Mouse (Mus musculus): ENCODE results near the gene Ttc29.

Gene Ttc29

DNA sequence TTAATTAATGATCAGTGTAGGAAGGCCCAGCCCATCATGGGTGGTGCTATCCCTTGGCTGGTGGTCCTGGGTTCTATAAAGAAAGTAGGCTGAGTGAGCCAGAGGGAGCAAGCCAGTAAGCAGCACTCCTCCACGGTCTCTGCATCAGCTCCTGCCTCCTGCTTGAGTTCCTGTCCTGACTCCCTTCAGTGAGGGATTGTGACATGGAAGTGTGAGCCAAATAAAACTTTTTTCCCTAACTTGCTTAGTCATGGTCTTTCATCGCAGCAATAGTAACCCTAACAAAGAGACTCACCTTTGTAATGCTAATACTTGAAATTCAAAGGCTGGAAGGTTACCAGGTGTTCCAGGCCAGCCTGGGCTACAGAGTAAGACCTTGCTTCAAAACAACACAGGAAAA is 71.7 kb downstream of the Ttc29 start:
- no peak for DNase-seq

DNA sequence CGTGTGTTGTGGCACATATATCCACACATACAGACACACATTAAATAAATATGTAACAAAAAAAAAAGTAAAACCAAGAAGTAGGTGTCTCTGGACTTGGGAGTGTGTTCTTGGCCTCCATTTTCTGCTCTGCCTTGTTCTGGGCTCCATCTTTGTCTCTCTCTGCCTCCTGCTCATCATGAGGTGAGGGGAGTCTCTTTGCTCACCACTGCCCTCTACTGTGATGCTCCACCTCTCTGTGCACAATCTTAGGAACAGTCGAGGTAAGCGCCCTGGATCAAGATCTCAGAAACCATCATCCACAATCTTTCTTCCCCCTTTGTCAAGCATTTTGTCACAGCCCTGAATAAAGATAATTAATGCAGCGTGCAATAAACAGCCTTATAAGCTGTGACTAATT is 72.3 kb downstream of the Ttc29 start:
- no peak for DNase-seq

DNA sequence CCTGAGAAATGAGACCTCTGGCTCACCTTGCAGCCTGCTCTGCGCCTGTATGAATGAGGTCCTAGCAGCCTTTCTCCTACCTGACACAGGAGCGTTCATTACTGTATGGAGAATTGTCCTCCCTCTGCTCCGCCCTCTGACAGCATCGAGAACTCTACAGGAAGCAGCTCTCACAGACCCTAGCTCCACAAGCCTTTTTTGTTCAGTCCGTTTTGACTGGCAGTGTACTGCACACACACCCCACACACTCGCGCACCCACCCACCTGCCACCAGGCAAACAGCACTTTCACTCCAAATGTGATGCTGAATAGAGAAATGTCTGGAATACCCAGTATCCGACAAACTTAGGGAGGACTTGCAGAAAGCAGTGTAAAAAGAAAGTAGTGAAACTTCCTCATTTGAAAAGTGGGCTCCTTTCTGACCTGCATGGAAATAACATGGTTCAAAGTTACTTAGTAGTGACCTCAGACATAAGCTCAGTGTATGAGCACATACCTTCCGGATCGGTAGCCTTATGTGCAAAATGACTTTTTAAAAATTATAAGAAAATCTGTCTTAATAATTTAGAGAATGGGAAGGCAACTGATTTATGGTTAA is 76.4 kb downstream of the Ttc29 start:
- peak; percentile 18 for DNase-seq

DNA sequence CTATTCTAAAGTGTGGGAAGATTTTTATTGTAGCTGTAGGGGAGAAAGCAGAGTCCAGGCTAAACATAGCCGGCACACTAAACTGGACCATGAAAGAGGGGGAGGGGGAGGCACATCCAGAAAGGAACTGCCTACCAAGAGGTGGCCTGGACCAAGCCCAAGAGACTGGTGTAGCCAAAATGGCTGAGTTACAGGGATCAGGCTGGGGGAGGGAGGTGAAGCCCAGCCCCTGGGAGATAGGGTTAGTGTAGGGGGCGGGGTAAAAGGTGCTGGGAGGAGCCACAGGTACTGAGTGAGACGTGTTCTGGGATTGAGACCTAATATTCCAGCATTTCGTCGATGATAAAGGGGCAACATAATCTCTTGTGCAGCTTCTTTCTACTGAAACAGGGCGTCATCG is 77.2 kb downstream of the Ttc29 start:
- DNase-seq, result no peak

DNA sequence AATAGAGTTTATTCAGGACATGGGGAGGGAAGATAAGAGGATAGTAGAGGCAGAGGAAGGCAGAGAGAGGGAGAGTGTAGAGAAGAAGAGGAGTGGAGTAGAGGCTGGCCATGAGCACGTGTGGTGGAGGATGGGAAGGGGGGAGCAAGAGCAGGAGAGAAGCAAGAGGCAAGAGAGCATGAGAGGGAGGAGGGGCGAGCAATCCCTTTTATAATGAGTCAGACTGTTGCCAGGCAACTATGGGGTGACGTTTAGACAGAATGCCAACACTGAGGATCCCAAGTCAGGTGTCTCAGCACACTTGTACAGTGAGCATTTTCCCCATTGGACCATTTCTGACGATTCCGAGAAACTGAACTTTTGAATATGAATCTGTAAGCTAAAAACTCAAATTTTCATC is 82.4 kb downstream of the Ttc29 start:
- no peak for DNase-seq

DNA sequence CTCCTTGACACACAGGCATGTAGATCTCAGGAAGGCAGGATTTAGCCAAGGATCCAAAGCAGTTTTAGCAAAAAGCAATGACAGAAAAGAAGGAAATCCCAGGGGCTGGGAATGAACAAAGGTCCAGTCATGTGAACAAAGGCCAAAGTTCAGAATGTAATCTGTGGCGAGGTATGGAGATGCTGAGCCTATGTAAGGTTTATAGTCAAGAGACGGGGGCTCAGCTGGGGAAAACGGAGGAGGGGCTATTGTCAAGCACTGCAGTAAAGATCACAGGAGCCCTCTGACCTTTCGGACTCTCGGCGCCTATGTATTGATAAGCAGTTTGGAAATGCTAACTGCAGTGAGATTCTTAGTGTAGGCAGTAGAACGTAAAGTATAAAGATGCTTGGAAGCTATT is 90.5 kb downstream of the Ttc29 start:
- no peak for DNase-seq

DNA sequence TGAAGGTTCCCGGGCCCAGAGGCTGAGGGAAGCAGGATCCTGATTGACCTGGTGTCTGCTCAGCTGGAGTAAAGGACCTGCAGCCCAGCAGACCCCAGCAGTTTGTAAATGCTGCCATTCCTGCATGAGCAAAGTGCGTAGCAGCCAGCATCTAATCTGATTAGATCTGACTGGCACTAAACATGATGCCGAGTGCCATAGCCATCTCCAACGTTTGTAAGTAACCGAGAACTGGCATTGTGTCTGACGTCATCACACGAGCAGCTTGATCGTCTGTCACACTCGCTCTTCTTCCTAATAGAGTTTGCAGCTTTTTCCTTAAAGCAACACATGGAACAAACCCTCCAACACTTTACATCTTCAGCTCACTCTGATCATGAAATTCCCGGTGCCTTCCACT is 93.5 kb downstream of the Ttc29 start:
- DNase-seq, result no peak

DNA sequence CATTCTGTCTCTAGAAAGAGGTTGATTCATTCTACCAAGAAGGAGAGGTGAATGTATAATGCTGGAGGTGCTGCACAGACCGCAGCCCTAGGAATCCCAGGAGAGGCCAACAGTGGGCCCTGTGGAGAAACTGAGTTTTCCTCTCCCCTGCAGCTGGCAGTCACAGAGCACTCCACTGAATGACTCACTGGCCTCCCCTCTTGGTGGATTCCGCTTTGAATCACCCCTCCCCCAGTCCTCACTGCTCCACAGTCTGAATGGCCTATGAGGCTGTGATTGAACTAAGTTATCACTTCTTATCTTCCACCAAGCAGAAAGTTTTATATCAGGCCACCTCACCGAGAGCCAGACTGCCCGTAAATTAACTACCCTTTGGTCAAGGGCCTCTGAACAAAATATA is 94.0 kb downstream of the Ttc29 start:
- DNase-seq, result no peak

DNA sequence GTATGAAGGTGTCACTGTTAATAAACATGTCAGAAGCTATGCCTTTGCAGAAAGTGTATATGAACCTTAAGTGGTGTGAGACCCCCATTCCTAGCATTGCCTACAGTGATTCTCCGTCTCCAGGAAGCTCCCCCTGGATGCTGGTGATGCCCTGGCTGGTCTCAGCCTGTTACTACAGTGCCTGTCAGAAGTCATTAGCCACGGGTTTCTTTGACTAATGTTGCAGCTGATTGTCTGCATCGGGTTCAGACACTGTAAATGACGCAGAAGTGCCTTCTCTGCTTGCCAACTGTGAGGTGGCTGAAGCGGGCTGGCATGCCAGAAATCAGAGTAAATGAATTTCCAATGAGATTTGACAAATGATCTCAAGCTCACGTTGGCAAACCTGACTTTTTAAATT is 96.4 kb downstream of the Ttc29 start:
- DNase-seq, result no peak

DNA sequence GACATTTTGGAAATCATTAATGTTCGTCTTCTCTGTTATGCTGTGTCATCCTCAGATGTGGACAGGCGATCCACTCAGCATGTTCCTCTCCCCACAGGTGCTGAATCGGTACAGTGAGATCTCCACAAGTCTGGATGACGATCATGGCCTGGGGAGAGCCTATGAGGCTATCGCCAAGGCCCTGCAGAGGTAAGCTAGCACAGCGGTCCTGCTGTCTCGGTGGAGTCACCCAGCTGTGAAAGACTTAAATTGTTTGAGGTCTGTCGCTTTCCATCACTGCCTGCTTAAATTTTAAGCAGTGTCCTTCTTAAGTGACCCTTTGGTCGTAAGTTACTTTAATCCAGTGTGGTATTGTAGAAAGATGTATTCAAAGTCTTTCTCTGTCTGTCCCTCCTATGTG is 102.5 kb downstream of the Ttc29 start:
- no peak for DNase-seq

DNA sequence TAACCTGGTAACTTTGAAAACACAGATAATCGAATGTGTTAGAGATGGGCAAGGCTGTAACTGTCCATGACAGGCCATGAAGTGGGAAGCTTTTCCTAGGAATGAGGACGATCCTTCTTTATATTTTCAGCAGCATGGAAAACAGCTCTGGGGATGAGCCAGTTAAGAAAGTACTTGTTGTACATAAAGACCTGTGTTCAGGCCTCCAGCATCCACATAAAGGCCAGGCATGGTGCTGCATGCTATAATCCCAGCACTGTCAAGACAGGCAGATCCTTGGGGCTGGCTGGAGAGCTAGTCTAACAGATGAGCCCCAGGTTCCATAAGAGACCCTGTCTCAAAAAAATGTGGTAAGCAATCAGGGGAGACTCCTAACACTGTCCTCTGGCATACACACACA is 104.6 kb downstream of the Ttc29 start:
- DNase-seq, result no peak

DNA sequence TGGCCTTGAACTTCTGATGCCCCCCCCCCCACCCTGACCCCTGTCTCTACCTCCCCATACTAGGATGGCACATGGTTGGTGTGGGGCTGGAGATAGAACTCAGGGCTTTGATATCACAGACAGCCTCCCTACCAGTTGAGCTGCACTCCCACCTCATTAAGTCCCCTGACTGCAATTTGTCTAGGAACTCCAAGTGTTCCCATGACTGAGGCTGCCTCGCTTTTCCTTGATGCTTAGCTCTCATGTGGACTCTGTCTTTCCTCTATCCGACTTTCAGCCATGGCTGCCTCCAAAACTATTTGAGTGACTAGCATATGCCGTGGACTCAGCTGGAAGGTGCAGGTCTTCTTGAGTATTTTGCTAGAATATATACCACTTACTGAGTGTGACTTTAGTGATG is 110.3 kb downstream of the Ttc29 start:
- DNase-seq, result no peak

DNA sequence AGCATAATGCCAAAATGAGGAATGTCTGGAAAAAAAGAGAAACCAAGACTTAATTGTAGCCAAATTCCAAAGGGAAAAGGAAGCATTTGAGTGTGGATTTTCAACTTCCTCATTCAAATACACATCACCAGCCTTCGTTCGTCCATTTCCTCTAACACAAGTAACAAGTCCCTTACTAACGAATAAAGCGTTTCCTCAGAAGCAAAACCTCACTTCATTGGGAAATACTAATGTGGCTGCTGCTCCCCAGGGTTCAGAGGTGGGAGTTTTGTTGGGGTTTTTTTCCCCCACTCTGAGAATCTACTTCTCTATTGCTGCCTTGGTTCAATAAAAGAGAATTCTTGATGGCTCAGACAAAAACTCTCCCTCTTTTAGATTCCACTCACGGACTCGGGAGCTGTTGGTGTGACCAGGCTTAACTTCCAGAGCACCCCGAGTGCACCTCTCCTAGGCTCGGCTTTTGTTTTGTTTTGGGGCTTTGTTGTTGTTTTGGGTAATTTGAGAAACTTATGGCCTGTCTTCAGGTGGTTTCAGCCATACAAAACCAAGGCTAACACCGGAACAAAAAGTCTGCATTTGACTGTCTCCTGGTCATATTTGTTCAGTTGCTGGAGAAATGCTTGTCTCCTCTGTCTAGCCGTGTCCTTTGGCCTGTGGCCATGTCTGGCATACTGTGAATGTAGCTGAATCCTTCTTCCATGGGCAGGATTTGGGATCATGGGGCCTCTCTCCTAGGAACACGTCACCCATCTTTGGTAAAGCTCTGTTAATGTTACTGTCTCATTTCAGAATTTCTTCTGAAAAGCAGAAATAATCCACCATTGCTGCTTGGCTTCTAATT is 127.8 kb downstream of the Ttc29 start:
- DNase-seq, result peak; percentile 26

DNA sequence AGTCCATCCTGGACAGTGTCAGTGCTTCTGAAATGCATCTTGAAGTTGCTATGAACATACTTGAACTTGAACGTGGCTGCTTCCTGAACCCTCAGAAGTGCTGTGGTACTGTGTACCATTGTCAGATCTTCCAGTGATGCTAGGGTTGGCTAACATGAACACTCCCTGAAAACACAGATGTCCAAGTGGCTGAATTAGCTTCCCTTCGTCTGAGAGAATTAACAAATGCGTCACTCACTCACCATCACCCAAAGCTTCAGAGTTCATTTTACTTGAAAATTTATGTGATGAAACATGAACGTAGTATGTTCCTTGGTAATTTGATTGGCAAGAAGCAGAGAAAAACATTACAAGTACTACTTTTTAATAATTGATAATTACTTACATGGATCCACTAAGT is 129.1 kb downstream of the Ttc29 start:
- DNase-seq, result no peak

DNA sequence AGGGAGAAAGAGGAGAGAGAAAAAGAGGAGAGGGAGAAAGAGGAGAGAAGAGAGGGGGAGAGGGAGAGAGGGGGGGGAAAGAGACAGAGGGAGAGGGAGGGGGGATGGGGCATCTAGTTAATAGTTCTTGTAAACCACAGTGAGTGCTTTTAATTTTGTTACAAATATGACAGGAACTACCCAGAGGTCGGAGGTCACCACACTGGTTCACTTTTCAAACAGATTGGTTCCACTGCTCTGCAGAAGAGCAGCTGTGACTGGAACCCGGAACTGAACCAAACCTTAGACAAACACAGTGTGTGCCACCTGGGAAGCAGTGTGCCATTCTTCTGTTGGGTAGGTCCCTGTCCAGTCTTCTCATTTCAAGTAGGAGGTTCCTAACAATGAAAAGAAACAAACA is 130.9 kb downstream of the Ttc29 start:
- DNase-seq, result no peak

DNA sequence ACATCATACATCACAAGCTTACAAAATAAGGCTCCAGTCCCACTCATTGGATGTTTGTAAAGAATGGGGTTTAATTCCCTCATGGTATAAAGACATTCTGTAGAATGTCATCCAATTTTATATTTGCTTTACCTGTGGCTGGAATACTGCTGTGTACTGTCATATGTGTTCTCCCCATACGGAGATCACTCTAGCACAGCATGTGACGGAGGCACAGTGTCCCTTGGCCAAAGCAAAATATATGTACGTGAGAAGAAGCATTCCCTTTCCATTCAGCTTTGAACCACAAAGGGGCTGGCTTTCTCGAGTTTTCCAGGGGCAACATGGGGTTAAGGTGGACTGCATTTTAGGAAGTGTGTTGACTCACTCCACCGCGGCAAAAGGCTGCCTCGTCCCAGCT is 132.6 kb downstream of the Ttc29 start:
- DNase-seq, result no peak

DNA sequence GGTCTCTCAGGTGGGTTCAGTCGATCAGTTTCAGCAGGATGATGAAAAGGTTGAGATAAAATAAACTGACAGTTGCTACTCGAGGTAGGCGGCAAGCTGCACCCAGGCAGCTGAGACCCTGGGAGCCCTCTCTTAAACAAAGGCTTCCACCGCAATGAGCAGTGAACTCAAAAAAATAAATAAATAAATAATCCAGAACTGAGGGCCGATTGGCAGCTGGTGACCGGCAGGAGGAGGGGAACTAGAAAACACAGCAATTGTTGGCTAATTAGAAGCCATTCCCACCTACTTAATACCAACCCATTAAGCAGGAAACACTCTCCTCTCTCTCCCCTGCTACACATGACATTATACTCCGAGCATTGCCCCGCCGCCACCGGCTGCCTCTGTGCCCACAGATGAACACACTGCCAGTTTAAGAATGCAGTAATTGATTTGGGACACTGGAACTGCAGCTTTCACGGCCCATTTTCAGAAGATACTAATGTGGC is 133.1 kb downstream of the Ttc29 start:
- DNase-seq, result no peak

DNA sequence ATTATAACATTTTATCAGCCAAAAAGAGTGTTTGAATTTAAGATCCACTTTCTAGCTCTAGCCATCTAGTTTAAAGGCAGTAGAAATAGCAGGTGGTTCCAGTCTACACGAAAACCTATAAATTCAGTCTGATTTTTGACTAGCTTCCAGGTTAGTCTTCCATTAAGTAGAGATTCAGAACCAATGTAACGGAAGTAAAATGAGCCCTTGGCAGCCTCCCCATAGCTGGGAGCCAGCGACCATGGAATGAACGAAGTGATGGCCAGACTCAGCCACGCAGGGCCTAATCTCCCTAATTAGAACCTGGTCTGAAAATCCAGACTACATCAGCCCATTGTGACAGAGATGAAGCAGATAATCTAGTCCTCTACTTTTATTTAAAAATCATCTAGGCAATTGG is 140.8 kb downstream of the Ttc29 start:
- DNase-seq, result no peak

DNA sequence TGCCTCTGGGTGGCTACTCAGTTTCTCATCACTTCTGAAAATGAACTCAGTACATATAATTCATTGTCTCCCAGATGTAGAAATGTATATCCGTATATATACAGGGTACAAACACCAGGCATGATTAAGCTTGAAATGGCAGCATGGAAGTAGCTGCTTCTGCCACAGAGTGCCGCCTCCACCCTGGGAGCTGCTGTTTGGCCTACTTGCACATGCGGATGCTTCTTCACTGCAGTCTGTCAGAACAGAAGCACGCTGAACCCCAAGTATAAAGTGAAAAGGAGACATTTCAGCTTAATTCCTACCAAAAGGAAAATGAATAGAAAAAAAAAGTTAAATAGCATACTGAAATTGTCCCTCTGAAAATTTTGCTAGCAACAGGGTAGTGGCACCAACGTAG is 141.7 kb downstream of the Ttc29 start:
- peak; percentile 24 for DNase-seq

DNA sequence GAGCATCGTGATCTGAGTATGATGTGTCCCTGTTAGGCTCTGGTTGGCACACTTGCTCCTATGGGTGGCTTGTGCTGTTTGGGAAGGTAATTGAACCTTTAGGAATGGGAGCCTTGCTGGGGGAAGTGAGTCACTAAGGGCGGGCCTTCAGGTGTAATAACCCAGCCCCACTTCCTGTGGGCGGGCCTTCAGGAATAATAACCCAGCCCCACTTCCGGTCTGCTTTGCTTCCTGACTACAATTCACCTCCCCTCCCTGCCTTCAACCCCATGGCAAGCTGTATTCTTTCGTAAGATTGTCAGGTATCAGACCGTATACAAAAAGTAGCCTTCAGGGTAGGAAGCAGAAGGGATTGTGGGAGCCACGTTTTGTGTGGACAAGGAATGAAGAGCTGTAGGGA is 177.7 kb downstream of the Ttc29 start:
- DNase-seq, result no peak

DNA sequence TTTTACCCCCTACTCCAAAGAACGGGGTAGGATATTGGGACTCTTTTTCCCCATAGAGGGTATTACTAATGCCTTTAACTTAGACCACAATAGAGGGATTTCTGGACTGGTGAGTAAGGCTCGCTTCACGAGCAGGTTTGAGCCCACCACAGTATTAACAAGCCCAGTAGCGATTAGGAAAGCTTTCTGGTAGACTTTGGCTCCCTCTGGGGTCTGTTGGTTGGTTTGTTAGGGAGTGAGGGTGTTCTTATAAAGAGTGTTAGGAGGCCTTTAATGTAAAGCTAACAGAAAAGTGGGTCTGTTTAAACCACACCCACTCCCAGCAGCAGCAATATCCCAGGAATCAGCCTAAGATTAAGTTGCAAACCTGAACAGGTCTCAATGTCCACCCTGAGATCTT is 206.2 kb downstream of the Ttc29 start:
- no peak for DNase-seq

DNA sequence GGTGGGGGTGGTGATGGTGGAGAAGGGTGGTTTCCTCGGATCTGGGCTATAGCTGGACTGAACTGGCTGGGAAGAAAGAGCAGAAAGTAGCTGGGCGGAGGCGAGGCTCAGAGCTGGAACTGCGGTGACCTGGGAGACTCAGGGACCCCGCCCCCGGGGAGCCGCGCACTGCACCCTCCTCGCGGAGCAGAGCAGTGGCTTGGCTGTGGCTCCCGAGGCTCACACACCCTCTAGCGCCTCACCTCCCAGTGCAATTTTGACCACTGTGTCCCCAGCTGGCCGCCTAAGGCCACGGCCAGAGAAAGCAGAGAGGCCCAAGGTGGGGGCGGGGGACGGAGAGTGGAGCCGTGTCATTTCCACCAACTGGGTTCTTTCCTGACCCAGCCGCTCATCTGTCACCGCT is 207.0 kb downstream of the Ttc29 start:
- no peak for DNase-seq

DNA sequence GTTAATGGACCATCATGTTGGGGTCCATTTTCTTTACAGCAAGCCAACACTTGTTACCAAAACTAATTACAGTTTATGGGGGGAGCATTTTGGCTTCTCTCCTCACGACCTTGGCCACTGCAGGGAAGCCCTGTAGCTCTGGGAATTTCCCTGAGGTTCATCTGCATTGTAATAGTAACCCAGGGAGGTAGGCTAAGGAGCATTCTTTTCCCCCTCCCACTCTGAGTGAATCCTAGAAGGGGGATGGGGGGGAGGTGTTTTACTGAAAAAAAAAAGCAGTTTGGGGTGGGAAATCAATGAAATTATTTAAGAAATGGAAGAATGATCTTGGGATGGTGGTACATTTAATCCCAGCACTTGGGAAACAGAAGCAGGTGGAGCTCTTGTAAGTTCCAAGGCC is 210.8 kb downstream of the Ttc29 start:
- no peak for DNase-seq

DNA sequence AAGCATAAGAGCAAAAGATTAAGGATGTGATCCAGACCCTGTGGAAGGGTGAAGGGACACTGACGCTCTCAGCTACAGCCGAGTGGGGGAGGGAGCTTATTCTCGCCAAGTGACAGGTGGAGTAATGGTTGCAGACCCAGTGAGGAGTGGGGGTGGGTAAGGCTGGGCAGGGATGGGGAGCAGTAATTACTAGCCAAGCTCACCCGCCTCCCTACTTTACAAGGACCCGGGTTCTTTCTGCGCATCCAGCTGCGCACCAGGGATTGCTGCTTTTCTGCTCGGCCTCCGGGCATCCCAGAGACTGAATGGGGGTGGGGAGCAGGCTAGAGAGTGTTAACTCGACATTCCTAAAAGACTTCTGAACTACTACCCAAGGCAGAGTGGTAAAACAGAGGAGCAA is 213.4 kb downstream of the Ttc29 start:
- no peak for DNase-seq

Data from layer of hippocampus, adult 9-11 months (tissue).